Mouse (Mus musculus) embryonic facial prominence, embryonic 11.5 days (tissue): ENCODE results near the gene C1qtnf3. TPM values are rescaled to one million over a fixed set of nuclear protein-coding genes. Genes with fewer than 3 reads are reported as not detected.
A peak's percentile ranks its signal among the peaks of the same experiment; 100 is the strongest.

Experiments used
- ATAC-seq: fragments of 200-750 bp; cut with Nextera tagmentation; replicated peaks from 2 replicates; pipeline ENCODE4 v1.8.0; 2017; ENCODE audit warnings: low read depth; ENCODE audit not compliant: insufficient number of reproducible peaks, low FRiP score, low TSS enrichment
- DNase-seq: peaks from one replicate; pipeline ENCODE4 v3.0.0-alpha.2; 2015; ENCODE audit warnings: low spot score
- H3K27ac ChIP-seq: fragments of 300-500 bp; sonication (generic); replicated peaks from 2 replicates; pipeline ENCODE4 v1.5.1; 2014; ENCODE audit warnings: mild to moderate bottlenecking, low read depth, low read length, control low read depth
- H3K27me3 ChIP-seq: fragments of 300-500 bp; sonication (generic); 2 replicates; pipeline ENCODE4 v1.6.1; 2014; ENCODE audit warnings: mild to moderate bottlenecking, low read length, moderate library complexity, mixed read lengths; ENCODE audit not compliant: control insufficient read depth, insufficient read depth
- H3K36me3 ChIP-seq: fragments of 300-500 bp; sonication (generic); replicated peaks from 2 replicates; pipeline ENCODE4 v1.6.1; 2014; ENCODE audit warnings: low read depth, mild to moderate bottlenecking, low read length, moderate library complexity, mixed read lengths; ENCODE audit not compliant: control insufficient read depth, insufficient read depth
- H3K4me1 ChIP-seq: fragments of 300-500 bp; sonication (generic); 2 replicates; pipeline ENCODE4 v1.6.1; 2014; ENCODE audit warnings: low read length, mixed read lengths; ENCODE audit not compliant: control insufficient read depth, insufficient read depth
- H3K4me2 ChIP-seq: fragments of 300-500 bp; sonication (generic); 2 replicates; pipeline ENCODE4 v1.6.1; 2014; ENCODE audit warnings: low read depth, mild to moderate bottlenecking, control low read depth, low read length, moderate library complexity
- H3K4me3 ChIP-seq: fragments of 300-500 bp; sonication (generic); 2 replicates; pipeline ENCODE4 v1.5.1; 2014; ENCODE audit warnings: low read depth, low read length, control low read depth
- H3K9ac ChIP-seq: fragments of 300-500 bp; sonication (generic); replicated peaks from 2 replicates; pipeline ENCODE4 v1.6.1; 2014; ENCODE audit warnings: mild to moderate bottlenecking, control low read depth, low read length
- H3K9me3 ChIP-seq: fragments of 300-500 bp; sonication (generic); replicated peaks from 2 replicates; pipeline ENCODE4 v1.6.1; 2016; ENCODE audit warnings: mild to moderate bottlenecking, low read length, inconsistent platforms, mixed read lengths; ENCODE audit not compliant: control insufficient read depth
- WGBS: fragments of 180-500 bp; shearing (Covaris S2); extraction: QIAGEN DNeasy Blood & Tissue Kit; methylation state at CpG from one replicate; pipeline ENCODE4 v1.1.7; 2014; 5-methylcytosine and 5-hydroxymethylcytosine counted together
- polyA plus RNA-seq: library from polyadenylated mRNA; unstranded; fragments of >200 nt; fragmentation: Nextera tagmentation; extraction: Ambion mirVana; gene quantifications from 2 replicates; pipeline ENCODE4 v1.2.1, GENCODE M21; 2014

The C1qtnf3 gene
- polyA plus RNA-seq, 1 experiment from 2014 or later, result 4.0 TPM

DNA sequence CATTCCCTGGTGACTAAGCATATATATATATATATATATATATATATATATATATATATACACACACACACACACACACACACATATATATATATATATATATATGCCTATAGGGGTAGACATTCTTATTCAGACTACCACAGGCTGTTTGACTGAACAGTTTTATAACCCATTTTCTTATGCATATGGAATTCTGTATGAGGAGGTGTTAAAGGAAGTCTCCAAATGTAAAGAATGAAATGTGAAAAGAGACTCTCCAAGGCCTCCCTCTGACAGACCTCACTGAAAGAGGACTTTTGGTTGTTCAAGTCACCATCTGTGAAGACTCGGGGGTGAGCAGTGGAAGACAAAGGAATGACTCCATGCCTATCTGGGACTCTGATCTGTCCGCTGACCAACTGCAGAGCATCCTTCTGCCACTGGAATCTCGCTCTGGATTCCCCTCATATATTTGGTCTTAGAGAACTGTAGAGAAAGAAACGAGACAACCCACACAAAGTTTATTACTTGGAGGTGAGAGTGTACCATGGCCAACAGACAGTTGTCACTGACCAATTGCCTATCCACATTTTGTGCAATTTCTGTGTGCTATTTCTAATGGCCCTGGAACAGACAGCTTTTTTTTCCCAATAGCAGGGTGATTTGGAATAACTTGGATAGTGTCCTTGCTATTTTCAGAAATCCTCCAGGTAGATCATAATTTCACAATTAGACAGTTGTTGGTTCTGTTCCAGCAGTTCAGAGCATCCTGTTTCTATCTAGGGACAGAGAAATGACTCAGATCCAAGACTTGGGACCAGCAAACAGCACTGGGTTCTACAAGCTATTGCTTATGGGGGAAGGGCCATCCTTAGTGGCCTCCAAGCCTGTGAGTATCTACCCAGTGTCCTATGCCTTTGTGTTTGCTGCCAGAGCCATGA is 28.8 kb upstream of the C1qtnf3 start:
- WGBS, result 75% methylated on average over 4 of the region's 4 CpGs
- no peaks in the 10 kb centered on the region for H3K4me1 ChIP-seq

DNA sequence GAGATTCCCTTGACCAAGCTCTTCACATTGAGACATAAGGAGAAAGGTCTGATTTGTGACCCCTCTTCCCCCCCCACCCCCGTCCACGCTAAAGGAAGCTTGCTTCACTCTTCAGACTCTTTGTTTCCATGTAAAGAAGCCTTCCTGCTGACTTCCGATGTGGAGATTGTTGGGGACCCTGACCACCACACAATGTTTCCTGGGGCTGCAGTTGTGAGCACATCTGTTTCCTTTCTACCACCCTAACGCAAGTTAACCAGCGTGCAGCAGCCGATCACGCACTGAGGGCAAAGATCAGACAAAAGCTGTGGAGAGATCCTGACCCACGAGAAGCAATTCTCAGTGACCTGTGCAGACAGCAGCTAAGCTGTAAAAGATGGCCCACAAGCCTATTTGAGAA is 24.8 kb upstream of the C1qtnf3 start:
- DNase-seq (peak; percentile 22), ATAC-seq (no peak)
- WGBS, result 22% methylated on average over 8 of the region's 8 CpGs
- Histone ChIP-seq H3K27ac (no peak overlapping the region), H3K4me2 (no peak overlapping the region), H3K27me3 (no peaks in the 10 kb centered on the region), H3K9me3 (no peaks in the 10 kb centered on the region), H3K36me3 (no peaks in the 10 kb centered on the region), H3K4me1 (no peaks in the 10 kb centered on the region), H3K9ac (no peak overlapping the region), H3K4me3 (no peak overlapping the region)

More for the DNA sequence above, 28.8 kb upstream of the C1qtnf3 start:
- ATAC-seq (no peak), DNase-seq (no peak)
- H3K9ac ChIP-seq, result no peak overlapping the region
- H3K27ac ChIP-seq, result no peak overlapping the region
- no peak overlapping the region for H3K4me2 ChIP-seq
- no peak overlapping the region for H3K4me3 ChIP-seq
- no peaks in the 10 kb centered on the region for H3K9me3 ChIP-seq
- no peaks in the 10 kb centered on the region for H3K36me3 ChIP-seq
- no peaks in the 10 kb centered on the region for H3K27me3 ChIP-seq

DNA sequence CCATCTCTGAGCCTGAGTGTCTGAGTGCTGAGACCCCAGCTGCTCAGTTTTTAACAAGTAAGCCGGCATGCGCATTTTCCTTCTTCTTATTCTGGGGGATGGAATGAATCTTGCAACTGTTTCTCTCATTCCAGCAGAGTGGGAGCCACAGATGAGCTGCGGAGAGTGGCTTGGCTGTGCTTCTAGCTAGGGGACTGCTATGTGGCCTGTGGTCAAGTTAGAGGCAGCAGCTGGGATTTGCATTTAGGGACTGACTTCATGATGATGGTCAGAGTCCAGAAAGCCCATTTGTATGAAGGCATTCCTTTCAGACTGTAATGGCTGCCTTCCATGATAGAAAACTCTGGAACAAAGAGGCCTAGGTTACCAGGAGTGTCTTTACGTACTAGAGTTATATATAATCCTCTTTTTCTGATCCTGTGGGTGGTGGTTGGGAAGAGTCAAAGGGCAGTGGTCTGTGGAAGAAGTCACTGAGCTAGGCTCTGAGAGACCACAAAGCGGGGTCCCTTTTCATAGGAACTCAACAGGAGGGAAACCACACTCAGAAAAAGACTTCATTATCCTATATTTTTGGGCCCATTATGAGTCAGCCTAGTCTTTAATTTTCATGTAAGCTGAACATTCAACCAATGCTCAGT is 23.4 kb upstream of the C1qtnf3 start:
- ATAC-seq, result no peak
- no peaks in the 10 kb centered on the region for H3K36me3 ChIP-seq
- H3K4me2 ChIP-seq, result no peak overlapping the region
- no peaks in the 10 kb centered on the region for H3K27me3 ChIP-seq
- H3K27ac ChIP-seq, result no peak overlapping the region
- H3K9ac ChIP-seq, result no peak overlapping the region
- H3K4me1 ChIP-seq, result no peaks in the 10 kb centered on the region
- H3K9me3 ChIP-seq, result no peaks in the 10 kb centered on the region
- 93% methylated on average over 5 of the region's 5 CpGs for WGBS
- no peak overlapping the region for H3K4me3 ChIP-seq
- no peak for DNase-seq

DNA sequence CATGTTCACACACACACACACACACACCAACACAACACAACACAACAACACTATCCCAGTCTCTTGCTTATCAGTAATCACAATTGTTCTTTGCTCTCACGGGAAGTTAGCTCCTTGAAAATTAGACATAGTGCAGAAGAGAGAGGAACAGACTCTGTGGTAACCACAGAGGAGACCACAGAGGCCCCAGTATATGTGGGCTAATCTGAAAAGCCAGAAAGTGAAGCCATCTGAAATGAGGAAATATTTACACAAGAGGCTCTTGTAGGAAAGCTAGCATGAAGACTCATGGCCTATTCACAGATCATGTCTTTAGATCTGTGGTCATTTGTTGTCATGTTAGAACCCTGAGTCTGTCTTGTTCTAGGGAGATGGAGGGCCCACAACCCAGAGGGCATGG is 18.2 kb upstream of the C1qtnf3 start:
- DNase-seq, result no peak
- no peaks in the 10 kb centered on the region for H3K9me3 ChIP-seq
- H3K4me3 ChIP-seq, result no peak overlapping the region
- no peak overlapping the region for H3K9ac ChIP-seq
- no peaks in the 10 kb centered on the region for H3K4me1 ChIP-seq
- no peak overlapping the region for H3K27ac ChIP-seq
- H3K27me3 ChIP-seq, result no peaks in the 10 kb centered on the region
- no peaks in the 10 kb centered on the region for H3K36me3 ChIP-seq
- ATAC-seq, result no peak
- no peak overlapping the region for H3K4me2 ChIP-seq
- 67% methylated on average over 1 of the region's 1 CpGs for WGBS

DNA sequence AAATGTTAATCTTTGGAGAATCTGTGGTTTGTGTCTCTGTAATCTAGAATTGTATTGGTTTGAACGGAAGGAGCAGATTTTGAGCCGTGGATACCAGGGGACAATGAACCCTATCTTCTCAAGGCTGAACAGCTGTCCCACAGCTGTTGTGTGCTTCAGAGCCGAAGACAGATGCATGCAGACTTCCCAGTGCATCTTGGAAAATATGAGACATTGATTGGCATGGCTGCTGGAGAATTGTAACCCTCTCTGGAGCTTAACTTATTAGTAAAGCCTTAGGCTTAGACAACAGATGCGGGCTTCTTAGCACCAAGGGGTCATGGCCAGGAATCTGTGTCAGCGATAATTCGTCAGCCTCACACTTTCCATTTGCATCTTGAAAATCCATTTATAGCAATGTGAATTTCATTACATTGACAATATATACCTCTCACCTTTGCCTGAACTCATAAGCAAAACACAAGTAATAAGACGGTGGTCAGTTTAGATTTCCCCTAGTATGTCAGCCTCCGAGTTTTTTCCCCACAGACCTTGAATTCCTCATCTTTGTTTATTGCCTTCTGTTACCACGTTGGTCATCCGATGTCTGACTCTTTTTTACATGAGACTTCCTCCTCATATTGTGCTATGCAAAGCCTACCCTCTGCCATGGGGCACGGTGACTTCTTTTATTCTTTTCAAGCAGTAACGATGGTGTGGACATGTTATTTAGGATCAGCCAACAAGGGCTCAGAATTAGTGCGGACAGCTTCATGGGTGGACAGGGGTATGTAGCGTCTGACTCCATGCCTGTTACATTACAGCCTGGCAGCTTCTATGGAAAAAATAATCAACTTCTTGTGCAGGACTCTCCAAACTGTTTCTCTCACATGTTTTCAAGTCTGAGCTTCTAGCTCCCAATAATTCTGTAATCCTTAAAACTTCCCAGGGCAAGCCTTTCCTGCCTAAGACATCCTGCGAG is 11.7 kb upstream of the C1qtnf3 start:
- H3K4me2 ChIP-seq, result no peak overlapping the region
- no peak overlapping the region for H3K9ac ChIP-seq
- H3K27ac ChIP-seq, result no peak overlapping the region
- no peaks in the 10 kb centered on the region for H3K36me3 ChIP-seq
- no peaks in the 10 kb centered on the region for H3K27me3 ChIP-seq
- DNase-seq (no peak), ATAC-seq (no peak)
- no peaks in the 10 kb centered on the region for H3K4me1 ChIP-seq
- H3K4me3 ChIP-seq, result no peak overlapping the region
- 69% methylated on average over 15 of the region's 15 CpGs for WGBS
- no peaks in the 10 kb centered on the region for H3K9me3 ChIP-seq

DNA sequence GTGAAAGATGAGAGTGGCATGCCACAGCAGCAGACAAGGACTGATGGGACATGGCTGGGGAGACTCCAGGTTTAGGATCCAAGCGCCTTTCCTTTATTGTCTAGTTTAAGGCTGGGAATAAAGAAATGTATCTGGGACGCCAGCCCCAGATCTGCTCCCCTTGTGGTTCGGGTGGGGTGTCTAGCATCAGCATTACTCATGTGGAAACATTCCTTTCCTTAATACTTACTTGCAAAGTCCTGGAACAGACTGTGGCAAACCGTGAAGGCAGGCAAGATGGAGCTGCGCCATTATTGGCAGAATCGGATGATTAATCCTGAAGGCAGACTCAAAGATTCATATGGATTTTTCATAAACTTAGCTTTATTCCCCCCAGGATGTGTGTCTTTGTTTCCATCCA is 10.2 kb upstream of the C1qtnf3 start:
- ATAC-seq (no peak), DNase-seq (no peak)
- H3K4me3 ChIP-seq, result no peak overlapping the region
- no peaks in the 10 kb centered on the region for H3K36me3 ChIP-seq
- H3K27ac ChIP-seq, result no peak overlapping the region
- no peak overlapping the region for H3K9ac ChIP-seq
- H3K4me2 ChIP-seq, result no peak overlapping the region
- no peaks in the 10 kb centered on the region for H3K27me3 ChIP-seq
- 79% methylated on average over 6 of the region's 6 CpGs for WGBS
- no peaks in the 10 kb centered on the region for H3K9me3 ChIP-seq
- H3K4me1 ChIP-seq, result no peaks in the 10 kb centered on the region

DNA sequence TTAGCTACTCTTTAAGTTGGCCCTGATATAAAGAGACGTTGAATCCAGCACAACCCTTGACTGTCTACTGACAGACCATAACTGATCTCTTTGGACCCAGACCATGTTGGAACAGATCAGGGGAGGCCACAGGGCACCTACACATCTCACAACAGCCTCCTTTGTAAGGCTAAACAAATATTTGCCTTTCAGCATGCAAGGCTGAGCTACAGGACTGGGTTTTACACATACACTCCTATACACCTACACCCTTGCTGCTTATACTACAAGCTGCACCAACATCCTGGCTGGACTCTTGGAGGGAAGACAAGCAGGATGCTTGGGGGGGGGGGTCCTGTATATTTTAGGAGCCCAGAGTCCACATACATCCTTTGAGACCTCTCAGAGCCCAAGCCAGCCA is 4.3 kb upstream of the C1qtnf3 start:
- Histone ChIP-seq H3K9me3 (no peaks in the 10 kb centered on the region), H3K9ac (no peak overlapping the region), H3K27ac (no peak overlapping the region), H3K4me1 (no peaks in the 10 kb centered on the region), H3K4me3 (no peak overlapping the region), H3K27me3 (no peaks in the 10 kb centered on the region), H3K4me2 (no peak overlapping the region), H3K36me3 (no peaks in the 10 kb centered on the region)
- DNase-seq (no peak), ATAC-seq (no peak)
- 71% methylated on average over 1 of the region's 1 CpGs for WGBS
